Mouse (Mus musculus) mammary gland, adult 2 months (tissue): ENCODE results near the gene Chp2. TPM values are rescaled to one million over a fixed set of nuclear protein-coding genes. Genes with fewer than 3 reads are reported as not detected.

Source experiments
- polyA plus RNA-seq: library from polyadenylated mRNA; depleted of rRNA; stranded (reverse); fragments of >200 nt; gene quantifications from 2 replicates; pipeline ENCODE4 v1.2.3, GENCODE M21; 2012; ENCODE audit warnings: low replicate concordance; rRNA removed

Gene Chp2
- 19.0 and 21.9 TPM in 2 replicates for polyA plus RNA-seq

DNA sequence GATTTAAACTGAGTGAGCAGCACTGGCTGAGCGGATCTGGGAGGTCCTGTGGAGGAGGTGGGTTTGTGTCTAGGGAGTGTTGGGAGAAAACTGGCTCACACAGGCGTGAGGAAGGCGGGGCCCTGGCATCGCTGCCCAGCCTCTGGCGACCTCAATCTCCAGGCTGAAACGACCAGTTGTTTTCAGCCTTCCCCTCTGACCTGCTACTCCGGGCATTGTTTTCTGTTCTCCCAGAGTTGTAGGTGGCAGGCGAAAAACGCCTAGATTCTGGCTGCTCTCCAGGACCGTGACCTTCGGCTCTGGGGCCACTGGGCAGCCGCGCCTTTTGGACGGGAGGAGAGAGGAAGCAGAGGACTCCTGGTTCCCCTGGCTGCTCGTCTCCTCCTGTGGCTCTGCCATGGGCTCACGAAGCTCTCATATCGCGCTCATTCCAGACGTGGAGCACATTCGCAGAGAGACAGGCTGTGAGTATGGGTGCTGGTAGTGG lies at the start of gene Chp2:
Gene Chp2, plus strand, starts transcription at position 182 of the 487 bp plus-strand sequence.

GRCm38 (mm10) chr7:122186043-122186442 lies 33.3 kb upstream of the Chp2 start, which contains the start of gene Ern2:
TSS of gene Ern2 (minus strand) at chr7:122186207.

Other genes with a start within 250 kb of the Chp2 start
- gene Cog7, start 237.8 kb upstream of the Chp2 start, polyA plus RNA-seq: 23.0 and 24.2 TPM in 2 replicates
- gene Gga2, start 198.3 kb upstream of the Chp2 start, polyA plus RNA-seq: 48.7 and 97.6 TPM in 2 replicates
- 20.5 and 27.9 TPM in 2 replicates for gene Ubfd1, start 152.3 kb upstream of the Chp2 start, polyA plus RNA-seq
- 11.2 and 15.3 TPM in 2 replicates for gene Ears2, start 152.2 kb upstream of the Chp2 start, polyA plus RNA-seq
- gene Ndufab1, start 117.6 kb upstream of the Chp2 start, polyA plus RNA-seq: 484 and 1,266 TPM in 2 replicates
- 1.1 and 1.6 TPM in 2 replicates for gene Palb2, start 86.5 kb upstream of the Chp2 start, polyA plus RNA-seq
- gene Dctn5, start 86.5 kb upstream of the Chp2 start, polyA plus RNA-seq: 56.3 and 116 TPM in 2 replicates
- gene Plk1, start 60.1 kb upstream of the Chp2 start, polyA plus RNA-seq: 2.5 and 5.9 TPM in 2 replicates
- gene Ern2, start 33.3 kb upstream of the Chp2 start, polyA plus RNA-seq: 0.04 and 0.10 TPM in 2 replicates
- gene Prkcb, start 69.3 kb downstream of the Chp2 start, polyA plus RNA-seq: 39.4 and 46.7 TPM in 2 replicates